Mouse (Mus musculus) embryo, embryonic 10.5 days (tissue): ENCODE data around the gene Apbb1.

Experiments
- DNase-seq: peaks from one replicate; pipeline ENCODE4 v3.0.0-alpha.2; 2015; ENCODE audit warnings: low spot score

Gene Apbb1

GRCm38 (mm10) chr7:105581094-105581703 is at the start of gene Apbb1:
Gene Apbb1 (minus strand): TSS chr7:105581653.
- DNase-seq, result peak; percentile 83

GRCm38 (mm10) chr7:105628633-105629032 is 47.2 kb upstream of the Apbb1 start:
- no peak for DNase-seq

GRCm38 (mm10) chr7:105625397-105625796 is 43.9 kb upstream of the Apbb1 start:
- DNase-seq, result no peak

GRCm38 (mm10) chr7:105621646-105622292 is 40.3 kb upstream of the Apbb1 start:
- no peak for DNase-seq

GRCm38 (mm10) chr7:105621053-105621452 is 39.6 kb upstream of the Apbb1 start:
- no peak for DNase-seq

GRCm38 (mm10) chr7:105619701-105620100 is 38.2 kb upstream of the Apbb1 start:
- no peak for DNase-seq

GRCm38 (mm10) chr7:105617810-105618209 is 36.4 kb upstream of the Apbb1 start:
- no peak for DNase-seq

- DNase-seq, result no peak
Measured at GRCm38 (mm10) chr7:105616561-105616960, 35.1 kb upstream of the Apbb1 start.

GRCm38 (mm10) chr7:105615720-105616119 is 34.3 kb upstream of the Apbb1 start:
- DNase-seq, result no peak

- DNase-seq, result no peak
Measured at GRCm38 (mm10) chr7:105614400-105614799, 32.9 kb upstream of the Apbb1 start.

- no peak for DNase-seq
Measured at GRCm38 (mm10) chr7:105611767-105612166, 30.3 kb upstream of the Apbb1 start.

- DNase-seq, result no peak
Measured at GRCm38 (mm10) chr7:105608467-105608866, 27.0 kb upstream of the Apbb1 start.

GRCm38 (mm10) chr7:105602860-105603623 is 21.6 kb upstream of the Apbb1 start:
- DNase-seq, result peak; percentile 80

GRCm38 (mm10) chr7:105590097-105590496 is 8.6 kb upstream of the Apbb1 start:
- no peak for DNase-seq

- DNase-seq, result no peak
Measured at GRCm38 (mm10) chr7:105588325-105588912, 7.0 kb upstream of the Apbb1 start.

GRCm38 (mm10) chr7:105581959-105582358 is 506 bp upstream of the Apbb1 start:
- no peak for DNase-seq

- peak; percentile 71 for DNase-seq
Measured at GRCm38 (mm10) chr7:105580627-105581089, 795 bp downstream of the Apbb1 start.

GRCm38 (mm10) chr7:105578481-105578880 is 3.0 kb downstream of the Apbb1 start:
- DNase-seq, result no peak

GRCm38 (mm10) chr7:105577377-105577871 is 4.0 kb downstream of the Apbb1 start:
- DNase-seq, result no peak

GRCm38 (mm10) chr7:105576166-105576748 is 5.2 kb downstream of the Apbb1 start:
- DNase-seq, result no peak

GRCm38 (mm10) chr7:105574537-105574936 is 6.9 kb downstream of the Apbb1 start:
- DNase-seq, result no peak

GRCm38 (mm10) chr7:105572949-105573348 is 8.5 kb downstream of the Apbb1 start:
- no peak for DNase-seq
